Mouse (Mus musculus) cerebellum, postnatal 25 days (tissue): ENCODE measurements around the gene D930048N14Rik.

Experiments used
- DNase-seq, 2 experiments: peaks; one replicate each; pipeline ENCODE4 v3.0.0; 2021; ENCODE audit warnings: mixed read lengths in 2 of 2

D930048N14Rik gene

GRCm38 (mm10) chr11:51706451-51706850, 55.7 kb downstream of the D930048N14Rik start:
- no peak for DNase-seq

GRCm38 (mm10) chr11:51707080-51707479, 56.3 kb downstream of the D930048N14Rik start:
- no peak for DNase-seq
